In the genomic region with DNA sequence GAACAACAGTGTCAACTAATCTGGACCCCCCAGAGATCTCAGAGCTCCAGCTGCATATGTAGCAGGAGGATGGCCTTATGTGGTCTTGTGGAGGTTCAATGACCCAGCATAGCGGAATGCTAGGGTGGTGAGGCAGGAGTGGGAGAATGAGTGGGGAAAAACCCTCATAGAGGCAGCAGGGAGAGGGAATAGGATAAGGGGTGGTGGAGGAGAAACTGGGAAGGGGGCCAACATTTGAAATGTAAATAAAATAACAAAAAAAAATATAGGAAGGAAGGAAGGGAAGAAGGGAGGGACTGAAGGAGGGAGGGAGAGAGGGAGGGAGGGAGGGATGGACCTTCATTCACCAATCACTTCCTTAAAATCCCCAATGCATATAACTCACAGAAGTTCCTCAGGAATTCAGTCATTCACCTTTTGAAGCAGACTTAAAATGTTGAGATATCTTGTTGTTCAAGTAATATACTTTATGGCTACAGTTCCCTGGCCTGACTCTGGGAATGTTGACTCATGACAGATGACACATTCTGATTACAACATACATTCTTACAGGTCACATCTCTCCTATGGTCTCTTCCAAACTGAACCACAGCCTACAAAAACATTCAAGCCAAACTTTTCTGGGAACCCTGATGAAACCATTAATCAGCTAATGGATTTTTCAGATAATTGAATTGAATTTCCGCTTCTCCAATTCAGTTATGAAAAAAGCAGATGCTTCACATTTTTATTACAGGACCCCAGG, we compare ENCODE assay signal across 11 mouse cellular contexts.
"Had no signal": no experiment of that assay in that cellular context is flagged by ENCODE, and none has a peak within 500 bp of the region (broad histone marks: within the 10 kb centered on the region; RNA-seq: fewer than 3 reads in every experiment).

No protein-coding gene starts in this region.

- ATAC-seq: liver, postnatal 0 days; midbrain, embryonic 13.5 days had no signal

- H3K36me3 ChIP-seq: limb, embryonic 12.5 days; liver, embryonic 13.5 days; midbrain, embryonic 13.5 days; neural tube, embryonic 15.5 days had no signal

- DNase-seq: kidney, postnatal 36 days; layer of hippocampus, adult 9-11 months; layer of hippocampus, postnatal 36 days; liver; liver, embryonic 13.5 days; liver, postnatal 0 days; retina, postnatal 1 day; thymus, postnatal 4 days had no signal

- H3K27ac ChIP-seq: limb, embryonic 12.5 days; liver, embryonic 13.5 days; midbrain, embryonic 13.5 days; neural tube, embryonic 15.5 days had no signal

- H3K4me3 ChIP-seq: limb, embryonic 12.5 days; liver, embryonic 13.5 days; midbrain, embryonic 13.5 days; neural tube, embryonic 15.5 days had no signal

- H3K27me3 ChIP-seq: limb, embryonic 12.5 days; liver, embryonic 13.5 days; midbrain, embryonic 13.5 days; neural tube, embryonic 15.5 days had no signal
